Mouse (Mus musculus): Measurements from ENCODE around the gene Dnaaf2. TPM values are rescaled to one million over a fixed set of nuclear protein-coding genes. Genes with fewer than 3 reads are reported as not detected.

Gene Dnaaf2
- polyA plus RNA-seq, 1 experiment from 2014 or later, result 12.1 TPM

DNA sequence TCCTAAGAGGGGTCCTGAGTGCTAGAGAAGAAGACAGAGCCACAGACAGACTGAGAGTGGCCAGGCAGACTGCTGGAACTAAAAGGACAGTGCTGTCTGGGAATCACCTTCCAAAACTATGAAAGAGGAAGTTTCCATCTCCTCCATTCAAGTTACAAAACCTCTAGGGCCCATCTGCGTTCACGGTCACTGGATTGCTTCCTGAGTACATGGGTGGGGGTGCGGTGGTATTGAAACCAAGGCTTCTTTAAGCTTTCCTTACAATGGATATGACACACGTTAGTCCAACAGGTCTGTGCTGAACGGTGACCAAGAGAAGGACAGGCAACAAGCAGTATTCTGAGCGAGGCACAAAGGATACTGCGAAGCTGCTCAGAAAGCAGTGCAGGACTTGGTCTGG is 16.2 kb upstream of the Dnaaf2 start:
- Histone ChIP-seq H3K27ac (no peak overlapping the region), H3K9me3 (no peaks in the 10 kb centered on the region), H3K4me1 (no peaks in the 10 kb centered on the region), H3K27me3 (replicated peaks) (no peaks in the 10 kb centered on the region), H3K36me3 (peaks cover 13% of the 10 kb centered on the region; the same call in 1 of the 2 replicates), H3K4me3 (no peak overlapping the region), H3K9ac (no peak overlapping the region), H3K4me2 (replicated peaks) (no peak overlapping the region)
- ATAC-seq (ENCODE audit: low FRiP score, low read depth), result no peak
- WGBS, result 90% methylated on average over 7 of the region's 7 CpGs

DNA sequence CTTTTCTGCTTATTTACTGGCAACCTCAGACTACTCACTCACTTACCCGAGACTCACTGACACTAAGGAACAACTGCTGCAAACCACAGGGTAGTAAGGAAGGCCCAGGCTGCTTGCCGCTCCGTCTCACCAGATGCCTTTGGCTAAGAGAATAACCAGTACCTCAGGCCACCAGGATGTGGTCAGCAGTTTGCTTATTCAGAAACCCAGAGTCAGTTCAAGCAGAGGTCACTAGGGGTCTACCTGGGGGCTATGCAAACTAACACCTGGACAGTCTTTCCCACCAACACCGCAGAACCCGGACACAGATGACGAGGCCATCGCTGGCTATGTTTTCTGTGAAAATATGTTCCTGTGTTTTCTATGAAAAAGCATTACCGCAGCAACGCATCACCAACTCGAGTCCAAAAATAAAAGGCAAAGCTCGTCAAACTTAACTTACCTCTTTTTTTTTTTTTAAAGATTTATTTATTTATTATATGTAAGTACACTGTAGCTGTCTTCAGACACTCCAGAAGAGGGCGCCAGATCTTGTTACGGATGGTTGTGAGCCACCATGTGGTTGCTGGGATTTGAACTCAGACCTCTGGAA is 15.1 kb upstream of the Dnaaf2 start:
- Histone ChIP-seq H3K27ac (no peak overlapping the region), H3K4me2 (replicated peaks) (no peak overlapping the region), H3K9ac (no peak overlapping the region), H3K9me3 (no peaks in the 10 kb centered on the region), H3K4me1 (no peaks in the 10 kb centered on the region), H3K36me3 (peaks cover 9% of the 10 kb centered on the region; the same call in 1 of the 2 replicates), H3K4me3 (no peak overlapping the region), H3K27me3 (replicated peaks) (no peaks in the 10 kb centered on the region)
- ATAC-seq (ENCODE audit: low FRiP score, low read depth), result no peak
- 95% methylated on average over 13 of the region's 13 CpGs for WGBS

DNA sequence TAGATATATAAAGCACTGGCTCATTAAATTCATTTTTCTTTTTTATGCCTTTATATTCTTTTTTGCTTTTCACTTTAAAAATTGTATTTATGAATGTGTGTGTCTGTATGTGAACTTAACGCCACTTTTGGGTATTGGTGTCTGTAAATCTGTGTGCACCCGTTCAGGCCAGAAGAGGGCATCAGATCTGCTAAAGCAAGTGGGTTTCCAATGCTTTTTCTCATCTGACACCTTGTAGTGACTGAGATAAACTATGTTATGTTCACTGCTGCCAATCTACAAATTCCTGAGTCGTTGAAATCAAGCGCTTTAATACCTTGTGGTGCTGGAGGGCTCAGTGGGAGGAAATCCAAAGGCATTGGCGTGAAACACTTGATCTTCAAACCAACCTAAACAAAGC is 12.8 kb upstream of the Dnaaf2 start:
- H3K27ac ChIP-seq, result no peak overlapping the region
- H3K9me3 ChIP-seq, result no peaks in the 10 kb centered on the region
- no peak overlapping the region for H3K4me3 ChIP-seq
- H3K27me3 ChIP-seq (replicated peaks), result no peaks in the 10 kb centered on the region
- peaks cover 14% of the 10 kb centered on the region for H3K36me3 ChIP-seq
- ATAC-seq (ENCODE audit: low FRiP score, low read depth), result no peak
- H3K4me2 ChIP-seq (replicated peaks), result no peak overlapping the region
- 87% methylated on average over 5 of the region's 5 CpGs for WGBS
- H3K9ac ChIP-seq, result no peak overlapping the region
- H3K4me1 ChIP-seq, result no peaks in the 10 kb centered on the region

DNA sequence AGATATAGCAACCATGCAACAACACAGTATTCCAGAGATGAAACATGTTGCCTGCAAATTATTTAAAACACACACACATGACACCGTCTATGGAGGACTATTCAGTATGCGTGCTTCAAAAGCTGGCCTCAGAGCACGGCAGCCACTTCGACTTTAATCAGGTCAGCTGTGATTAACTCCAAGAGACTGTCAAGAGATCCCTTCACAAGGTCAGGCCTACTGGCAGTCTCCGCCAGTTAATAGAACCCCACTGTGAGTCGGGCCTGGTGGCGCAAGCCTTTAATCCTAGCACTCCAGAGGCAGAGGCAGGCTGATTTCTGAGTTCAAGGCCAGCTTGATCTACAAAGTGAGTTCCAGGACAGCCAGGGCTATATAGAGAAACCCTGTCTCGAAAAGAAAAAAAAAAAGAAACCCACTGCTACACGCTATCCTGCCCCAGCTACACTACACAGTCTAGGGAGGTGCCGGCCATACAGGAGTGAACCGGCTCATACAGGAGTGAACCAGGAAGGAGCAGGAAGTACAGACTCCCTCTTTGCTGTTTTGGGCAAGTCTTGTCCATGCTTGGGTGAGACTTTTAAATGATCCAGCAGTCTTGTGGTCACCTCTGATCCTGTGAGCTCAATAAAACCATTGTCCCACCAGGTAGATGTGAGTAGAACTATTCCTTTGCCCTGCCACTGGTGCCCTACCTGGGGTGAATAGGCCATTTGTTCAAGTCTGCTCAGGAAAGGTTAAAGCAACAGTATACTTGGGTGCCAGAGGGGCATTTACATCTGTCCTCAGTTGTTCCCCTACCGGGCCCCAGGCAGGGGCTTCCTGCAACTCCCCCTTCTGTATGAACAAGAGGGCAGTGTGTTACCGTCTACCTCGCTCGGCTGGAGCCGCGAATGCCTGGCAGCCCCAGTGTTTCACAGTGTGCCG is 12.1 kb upstream of the Dnaaf2 start:
- 88% methylated on average over 18 of the region's 18 CpGs for WGBS
- Histone ChIP-seq H3K36me3 (peaks cover 14% of the 10 kb centered on the region), H3K9ac (no peak overlapping the region), H3K27ac (no peak overlapping the region), H3K4me2 (replicated peaks) (no peak overlapping the region), H3K9me3 (no peaks in the 10 kb centered on the region), H3K27me3 (replicated peaks) (no peaks in the 10 kb centered on the region), H3K4me1 (no peaks in the 10 kb centered on the region), H3K4me3 (no peak overlapping the region)
- no peak for ATAC-seq (ENCODE audit: low FRiP score, low read depth)

DNA sequence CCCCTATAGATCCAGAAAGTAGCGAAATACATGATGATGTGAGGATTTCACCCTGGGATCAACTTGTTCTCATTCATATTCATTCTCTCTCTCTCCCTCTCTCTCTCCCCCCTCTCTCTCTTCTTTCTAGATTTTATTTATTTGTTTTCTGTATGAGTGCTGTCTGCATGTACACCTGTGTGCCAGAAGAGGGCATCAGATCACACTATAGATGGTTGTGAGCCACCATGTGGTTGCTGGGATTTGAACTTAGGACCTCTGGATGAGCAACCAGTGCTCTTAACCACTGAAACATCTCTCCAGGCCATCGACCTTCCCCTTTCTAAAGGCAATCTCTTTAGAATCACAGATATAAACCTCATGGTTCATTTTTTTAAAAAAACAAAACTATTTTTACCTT is 10.3 kb upstream of the Dnaaf2 start:
- Histone ChIP-seq H3K4me3 (no peak overlapping the region), H3K4me1 (no peaks in the 10 kb centered on the region), H3K36me3 (peaks cover 5% of the 10 kb centered on the region), H3K27me3 (replicated peaks) (no peaks in the 10 kb centered on the region), H3K4me2 (replicated peaks) (no peak overlapping the region), H3K27ac (no peak overlapping the region), H3K9me3 (no peaks in the 10 kb centered on the region), H3K9ac (no peak overlapping the region)
- no peak for ATAC-seq (ENCODE audit: low FRiP score, low read depth)
- WGBS, result 88% methylated on average over 2 of the region's 2 CpGs

DNA sequence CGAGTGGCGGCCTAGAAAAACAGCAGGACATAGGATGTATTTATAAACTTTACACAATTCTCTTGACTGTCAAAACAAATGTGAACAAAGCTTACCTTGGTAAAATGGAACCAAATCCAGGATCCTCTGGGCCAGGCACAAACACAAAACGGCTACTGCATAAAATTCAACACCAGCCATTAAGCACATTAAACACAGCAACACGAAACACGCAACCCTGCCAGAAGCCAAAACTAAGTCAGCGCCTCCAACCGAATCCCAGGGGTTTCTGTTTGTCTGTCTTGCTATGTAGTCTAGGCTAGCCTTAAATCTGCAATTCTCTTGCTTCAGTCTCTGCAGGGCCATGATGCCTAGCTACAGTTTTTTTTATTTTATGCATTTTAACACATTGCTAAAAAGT is 9.7 kb upstream of the Dnaaf2 start:
- Histone ChIP-seq H3K9me3 (no peaks in the 10 kb centered on the region), H3K27me3 (replicated peaks) (no peaks in the 10 kb centered on the region), H3K4me1 (no peaks in the 10 kb centered on the region), H3K4me3 (no peak overlapping the region), H3K27ac (no peak overlapping the region), H3K36me3 (peaks cover 5% of the 10 kb centered on the region), H3K9ac (no peak overlapping the region), H3K4me2 (replicated peaks) (no peak overlapping the region)
- 94% methylated on average over 7 of the region's 7 CpGs for WGBS
- ATAC-seq (ENCODE audit: low FRiP score, low read depth), result no peak

DNA sequence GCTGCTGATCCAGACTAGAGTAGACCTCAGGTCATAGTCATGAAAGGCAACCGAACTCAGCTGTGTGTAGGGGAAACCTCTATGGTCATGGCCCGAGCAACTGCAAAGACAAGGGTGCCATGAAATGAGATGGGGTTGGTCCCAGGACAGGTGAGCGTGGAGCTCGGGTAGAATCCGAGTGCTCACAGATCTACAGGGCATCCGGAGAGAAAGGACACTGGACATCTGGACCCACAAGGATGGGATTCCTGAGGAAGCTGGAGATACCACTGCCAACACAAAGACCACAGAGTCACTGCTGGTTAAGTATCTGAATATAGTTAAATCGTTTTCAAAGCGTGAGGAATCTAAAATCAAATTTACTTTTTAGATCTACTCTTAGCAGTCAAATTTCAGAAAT is 9.2 kb upstream of the Dnaaf2 start:
- no peak for ATAC-seq (ENCODE audit: low FRiP score, low read depth)
- H3K9me3 ChIP-seq, result no peaks in the 10 kb centered on the region
- no peak overlapping the region for H3K4me3 ChIP-seq
- H3K4me1 ChIP-seq, result no peaks in the 10 kb centered on the region
- peaks cover 6% of the 10 kb centered on the region for H3K36me3 ChIP-seq
- no peaks in the 10 kb centered on the region for H3K27me3 ChIP-seq (replicated peaks)
- H3K9ac ChIP-seq, result no peak overlapping the region
- H3K27ac ChIP-seq, result no peak overlapping the region
- no peak overlapping the region for H3K4me2 ChIP-seq (replicated peaks)
- WGBS, result 94% methylated on average over 8 of the region's 8 CpGs

DNA sequence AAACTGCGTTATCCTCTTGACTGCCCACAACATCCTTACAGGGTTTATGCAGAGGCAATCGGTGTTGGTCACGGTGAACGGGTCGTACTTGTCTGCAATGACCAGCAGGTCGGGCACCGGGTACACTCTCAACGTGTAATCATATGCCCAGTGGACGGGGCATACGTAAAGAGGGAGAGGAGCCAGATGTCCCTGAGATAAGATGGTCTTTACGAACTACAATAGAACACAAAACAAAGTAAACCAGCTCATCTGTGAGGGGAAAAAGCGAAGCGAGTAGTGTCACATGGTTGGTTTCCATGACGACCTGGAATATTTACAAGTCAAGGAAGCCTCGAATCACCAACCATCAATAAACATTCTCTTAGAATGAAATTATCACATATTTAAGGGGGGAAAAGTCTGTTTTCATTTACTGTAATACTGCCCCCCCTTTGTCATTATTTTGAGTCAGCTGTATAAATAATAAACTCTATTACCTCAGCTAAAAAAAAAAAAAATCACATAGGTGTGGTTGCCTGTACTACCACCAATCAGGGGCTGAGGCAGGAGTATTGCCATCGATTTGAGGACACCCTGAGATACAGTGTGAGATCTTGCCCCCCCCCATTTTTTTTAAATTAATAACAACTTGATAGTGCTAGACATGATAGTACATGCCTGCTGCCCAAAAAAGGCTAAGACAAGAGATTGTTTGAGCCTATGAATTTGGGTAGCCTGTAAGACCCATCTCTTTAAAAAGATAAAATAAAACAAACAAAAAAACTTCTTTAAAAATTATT is 6.0 kb upstream of the Dnaaf2 start, which contains the start of gene Gm49384:
Gene Gm49384 (minus strand): TSS at position 216 of the 782 bp plus-strand sequence.
- Histone ChIP-seq H3K27me3 (replicated peaks) (no peaks in the 10 kb centered on the region), H3K4me1 (peaks cover 1% of the 10 kb centered on the region; the same call in 1 of the 2 replicates), H3K9me3 (no peaks in the 10 kb centered on the region), H3K9ac (no peak within 1 kb of the TSS), H3K4me2 (replicated peaks) (no peak within 1 kb of the TSS), H3K36me3 (peaks cover 22% of the 10 kb centered on the region), H3K4me3 (no peak within 1 kb of the TSS), H3K27ac (no peak within 1 kb of the TSS)
- 74% methylated on average over 16 of the region's 16 CpGs for WGBS
- ATAC-seq (ENCODE audit: low FRiP score, low read depth), result no peak; the same call in 1 of the 2 replicates

DNA sequence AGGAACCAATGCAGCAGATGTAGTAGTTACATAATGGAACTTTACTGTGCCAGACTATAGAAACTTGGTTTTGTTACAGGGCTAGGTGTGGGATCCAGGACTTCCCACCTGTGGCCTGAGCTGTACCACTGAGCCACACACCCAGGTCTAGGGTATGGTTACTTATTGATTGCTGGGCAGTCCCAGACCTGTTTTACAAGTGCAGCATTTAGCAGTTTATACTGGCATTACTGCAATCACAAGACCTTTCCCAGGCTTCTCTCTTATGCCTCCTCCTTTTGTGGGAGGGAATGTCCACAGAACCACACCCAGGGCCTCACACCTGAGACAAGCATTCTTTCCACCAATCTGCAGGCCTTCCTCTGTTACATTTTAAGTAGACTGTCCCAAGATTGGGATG is 756 bp upstream of the Dnaaf2 start:
- Histone ChIP-seq H3K36me3 (peaks cover 21% of the 10 kb centered on the region), H3K9ac (no peak overlapping the region), H3K4me3 (no peak overlapping the region), H3K4me2 (replicated peaks) (peak overlapping the region; percentile 97), H3K27ac (no peak overlapping the region), H3K27me3 (replicated peaks) (no peaks in the 10 kb centered on the region), H3K4me1 (peaks cover 24% of the 10 kb centered on the region), H3K9me3 (no peaks in the 10 kb centered on the region)
- ATAC-seq (ENCODE audit: low FRiP score, low read depth), result no peak

DNA sequence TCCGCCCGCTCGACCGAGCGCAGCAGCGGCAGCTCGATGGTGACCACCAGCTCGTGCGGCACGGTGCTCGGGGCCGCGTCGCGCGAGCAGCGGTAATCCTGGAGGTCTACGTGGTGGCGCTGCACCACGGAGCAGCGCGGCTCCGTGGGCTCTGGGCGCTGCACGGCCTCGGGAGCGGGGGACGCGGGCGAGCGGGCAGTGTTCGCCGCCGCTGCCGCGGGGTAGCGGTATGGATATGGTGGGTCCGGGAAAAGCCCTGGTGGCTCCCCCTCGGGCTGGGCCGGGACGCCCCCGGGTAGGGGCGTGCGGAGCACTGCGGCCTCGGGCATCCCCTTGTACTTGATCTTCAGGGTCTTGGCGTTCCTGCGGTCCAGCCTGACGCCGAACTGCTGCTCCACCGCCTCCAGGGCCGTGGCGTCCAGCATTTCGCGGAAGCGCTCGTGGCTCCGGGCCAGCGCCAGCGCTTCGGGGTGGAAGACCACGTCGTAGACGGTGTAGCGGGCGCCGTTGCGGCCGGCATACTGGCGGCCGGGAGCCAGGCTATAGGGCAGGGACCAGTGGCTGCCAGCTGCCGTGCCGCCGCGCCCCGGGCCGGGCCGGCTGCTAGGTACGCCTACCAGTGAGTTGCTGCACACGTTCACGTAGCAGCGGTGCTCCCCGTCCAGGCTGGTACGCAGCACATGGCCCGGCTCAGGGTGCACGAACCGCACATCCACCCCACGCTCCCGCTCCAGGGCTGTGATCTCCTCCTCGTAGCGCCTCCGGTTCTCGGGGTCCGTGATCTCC is 658 bp downstream of the Dnaaf2 start:
- Histone ChIP-seq H3K36me3 (peaks cover 21% of the 10 kb centered on the region), H3K4me3 (peak overlapping the region; percentile 89), H3K9ac (peak overlapping the region; percentile 86), H3K9me3 (no peaks in the 10 kb centered on the region), H3K27ac (peak overlapping the region; percentile 81), H3K4me2 (replicated peaks) (peak overlapping the region; percentile 97), H3K4me1 (peaks cover 24% of the 10 kb centered on the region), H3K27me3 (replicated peaks) (no peaks in the 10 kb centered on the region)
- WGBS, result under 1% methylated on average over 93 of the region's 94 CpGs
- peak; percentile 78 for ATAC-seq (ENCODE audit: low FRiP score, low read depth)

DNA sequence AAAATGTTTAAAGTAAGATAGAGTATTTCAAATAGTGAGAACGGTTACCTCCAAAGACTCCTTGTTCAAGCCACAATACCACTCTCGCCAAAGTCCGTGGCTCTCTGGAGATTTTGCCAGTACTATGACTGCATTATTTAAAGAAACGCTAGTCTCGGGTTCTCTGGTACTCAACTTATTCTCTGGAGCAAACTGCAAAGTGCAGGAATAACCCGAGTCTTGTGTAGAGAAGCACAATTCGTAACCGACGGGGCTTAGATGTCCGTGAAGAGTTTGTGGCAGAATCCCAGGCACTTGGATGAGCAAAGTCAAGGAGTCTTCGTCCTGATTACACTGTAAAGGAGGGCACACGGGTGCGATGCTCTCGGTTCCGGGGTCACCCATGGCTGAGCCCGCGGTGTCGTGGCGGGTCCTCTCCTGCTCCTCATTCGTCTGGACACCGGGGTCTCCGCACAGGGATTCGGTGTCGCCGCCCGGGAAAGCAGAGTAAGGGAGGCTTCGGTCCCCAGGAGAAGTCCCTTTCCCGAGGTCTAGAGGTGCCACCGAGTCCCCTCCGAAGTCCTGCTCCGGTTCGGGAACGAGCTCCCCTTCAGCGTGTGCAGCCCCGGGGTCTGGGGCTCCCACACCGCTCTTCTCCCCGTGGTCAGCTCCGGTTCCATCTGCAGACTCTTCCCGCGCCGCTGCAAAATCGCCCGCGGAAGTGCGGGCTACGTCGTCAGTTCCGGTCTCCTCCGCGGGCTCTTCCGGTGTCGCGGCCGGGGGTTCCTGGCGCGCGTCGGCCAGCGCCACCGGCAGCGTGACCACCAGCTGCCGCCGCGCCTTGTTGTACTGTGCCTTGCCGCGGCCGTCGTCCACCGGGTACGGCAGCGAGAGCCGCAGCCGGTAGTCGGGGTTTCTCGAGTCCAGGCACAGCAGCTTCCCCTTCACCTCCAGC is 1.5 kb downstream of the Dnaaf2 start, which contains the start of gene Gm49383:
Gene Gm49383 (minus strand): TSS at position 661 of the 934 bp plus-strand sequence.
- Histone ChIP-seq H3K27me3 (replicated peaks) (no peaks in the 10 kb centered on the region), H3K27ac (peak within 1 kb of the TSS; percentile 81), H3K9ac (peak within 1 kb of the TSS; percentile 86), H3K4me3 (peak within 1 kb of the TSS; percentile 89), H3K4me1 (peaks cover 24% of the 10 kb centered on the region), H3K9me3 (no peaks in the 10 kb centered on the region), H3K4me2 (replicated peaks) (peak within 1 kb of the TSS; percentile 97), H3K36me3 (peaks cover 15% of the 10 kb centered on the region)
- under 1% methylated on average over 75 of the region's 75 CpGs for WGBS
- ATAC-seq (ENCODE audit: low FRiP score, low read depth), result peak; percentile 86

Measured in neural tube, embryonic 12.5 days (tissue).